Comparison of ENCODE assay signal across 23 mouse cellular contexts in genomic region chr1:73368222-73368621, GRCm38 (mm10).
DNase-seq lines count a peak whose midpoint lies in the region; ATAC-seq and TF ChIP-seq lines count a peak whose summit lies in the region.
"Had no signal": no experiment of that assay in that cellular context is flagged by ENCODE, and none has a peak within 500 bp of the region (broad histone marks: within the 10 kb centered on the region; RNA-seq: fewer than 3 reads in every experiment).

No protein-coding gene starts in this region.

- no peaks in the 10 kb centered on the region for H3K27me3 ChIP-seq in heart, embryonic 10.5 days (ENCODE audit: insufficient read depth, poor library complexity, severe bottlenecking)
- H3K27me3 ChIP-seq in heart, embryonic 12.5 days (replicated peaks), result no peaks in the 10 kb centered on the region
- no peaks in the 10 kb centered on the region for H3K27me3 ChIP-seq in kidney, embryonic 16.5 days (ENCODE audit: insufficient read depth, low read length)
- no peaks in the 10 kb centered on the region for H3K27me3 ChIP-seq in stomach, postnatal 0 days (ENCODE audit: control insufficient read depth, insufficient read depth, low read length)
- H3K27me3 ChIP-seq: limb, embryonic 12.5 days had no signal

- H3K4me3 ChIP-seq in heart, embryonic 10.5 days, result no peak overlapping the region
- H3K4me3 ChIP-seq in heart, embryonic 12.5 days, result no peak overlapping the region
- H3K4me3 ChIP-seq in kidney, embryonic 16.5 days (ENCODE audit: low read length), result no peak overlapping the region
- no peak overlapping the region for H3K4me3 ChIP-seq in stomach, postnatal 0 days (ENCODE audit: low read depth, low read length)
- H3K4me3 ChIP-seq: gastrocnemius, adult 2 months; limb, embryonic 12.5 days; midbrain, embryonic 10.5 days; myocyte had no signal

- TF ChIP-seq EP300 in stomach, postnatal 0 days (optimal IDR thresholded peaks at IDR 0.05), result no peak

- H3K36me3 ChIP-seq in heart, embryonic 10.5 days, result no peaks in the 10 kb centered on the region
- no peaks in the 10 kb centered on the region for H3K36me3 ChIP-seq in heart, embryonic 12.5 days
- no peaks in the 10 kb centered on the region for H3K36me3 ChIP-seq in kidney, embryonic 16.5 days (ENCODE audit: insufficient read depth, low read length)
- H3K36me3 ChIP-seq in stomach, postnatal 0 days (ENCODE audit: control insufficient read depth, insufficient read depth, low read length), result no peaks in the 10 kb centered on the region
- H3K36me3 ChIP-seq: limb, embryonic 12.5 days; midbrain, embryonic 10.5 days had no signal

- H3K4me1 ChIP-seq in heart, embryonic 10.5 days, result peaks cover 64% of the 10 kb centered on the region
- peaks cover 60% of the 10 kb centered on the region for H3K4me1 ChIP-seq in heart, embryonic 12.5 days (replicated peaks)
- H3K4me1 ChIP-seq in kidney, embryonic 16.5 days (ENCODE audit: insufficient read depth, low read length), result peaks cover 46% of the 10 kb centered on the region
- H3K4me1 ChIP-seq in stomach, postnatal 0 days (replicated peaks; ENCODE audit: control insufficient read depth, insufficient read depth), result peaks cover 2% of the 10 kb centered on the region; the same call in 1 of the 2 replicates

- TF ChIP-seq CTCF in stomach, postnatal 0 days (IDR thresholded peaks at IDR 0.05; ENCODE audit: low read depth), result no peak

- 0 out of 2 replicates have a peak overlapping the region, but pooled peaks have one; percentile 24 for H3K27ac ChIP-seq in heart, embryonic 10.5 days
- no peak overlapping the region for H3K27ac ChIP-seq in heart, embryonic 12.5 days (ENCODE audit: poor library complexity, severe bottlenecking)
- H3K27ac ChIP-seq in kidney, embryonic 16.5 days (ENCODE audit: low read length), result no peak overlapping the region
- H3K27ac ChIP-seq in stomach, postnatal 0 days (replicated peaks), result no peak overlapping the region
- H3K27ac ChIP-seq: gastrocnemius, adult 2 months; hindbrain, embryonic 14.5 days; limb, embryonic 12.5 days; midbrain, embryonic 10.5 days had no signal

- no peaks in the 10 kb centered on the region for H3K9me3 ChIP-seq in heart, embryonic 10.5 days
- H3K9me3 ChIP-seq in heart, embryonic 12.5 days (replicated peaks), result no peaks in the 10 kb centered on the region
- no peaks in the 10 kb centered on the region for H3K9me3 ChIP-seq in kidney, embryonic 16.5 days (ENCODE audit: low read length)
- H3K9me3 ChIP-seq in stomach, postnatal 0 days (ENCODE audit: control insufficient read depth, low read length), result no peaks in the 10 kb centered on the region
- H3K9me3 ChIP-seq: limb, embryonic 12.5 days; midbrain, embryonic 10.5 days had no signal

- no peak overlapping the region for H3K4me2 ChIP-seq in heart, embryonic 12.5 days
- no peak overlapping the region for H3K4me2 ChIP-seq in kidney, embryonic 16.5 days (replicated peaks; ENCODE audit: low read depth, low read length)
- H3K4me2 ChIP-seq in stomach, postnatal 0 days (replicated peaks; ENCODE audit: low read depth), result no peak overlapping the region
- H3K4me2 ChIP-seq: hindbrain, embryonic 14.5 days; limb, embryonic 12.5 days; liver, embryonic 11.5 days had no signal

- 49% methylated on average over 5 of the region's 5 CpGs for WGBS in heart, embryonic 10.5 days
- 45% methylated on average over 5 of the region's 5 CpGs for WGBS in heart, embryonic 12.5 days
- 12% methylated on average over 5 of the region's 5 CpGs for WGBS in kidney, embryonic 16.5 days
- whole genome bisulfite sequencing in stomach, postnatal 0 days, result 48% methylated on average over 5 of the region's 5 CpGs

- no peak overlapping the region for H3K9ac ChIP-seq in heart, embryonic 12.5 days
- no peak overlapping the region for H3K9ac ChIP-seq in kidney, embryonic 16.5 days (replicated peaks; ENCODE audit: low read length)
- no peak overlapping the region for H3K9ac ChIP-seq in stomach, postnatal 0 days (ENCODE audit: low read length)
- H3K9ac ChIP-seq: forebrain, postnatal 0 days; hindbrain, embryonic 14.5 days; limb, embryonic 12.5 days; liver, postnatal 0 days had no signal

- DNase-seq in heart, embryonic 10.5 days (ENCODE audit: low spot score), result no peak
- DNase-seq in embryo, embryonic 10.5 days (ENCODE audit: low spot score), result peak; percentile 31
- no peak for DNase-seq in stomach, postnatal 0 days (ENCODE audit: low spot score)
- DNase-seq in adrenal gland, postnatal 10 days, result no peak
- DNase-seq in frontal cortex, postnatal 10 days (ENCODE audit: low spot score in 2 of 2), result no peak
- DNase-seq: cerebellum, adult 11 months; cerebellum, adult 9-11 months; forebrain, postnatal 0 days; gastrocnemius, adult 2 months; heart, postnatal 4 days; liver, postnatal 0 days; right cerebral cortex, adult 18-20 months had no signal

- no peak for ATAC-seq in heart, embryonic 12.5 days (ENCODE audit: insufficient number of reproducible peaks, low FRiP score)
- peak; percentile 82 for ATAC-seq in kidney, embryonic 16.5 days (ENCODE audit: low FRiP score, low TSS enrichment)
- ATAC-seq in stomach, postnatal 0 days (ENCODE audit: low FRiP score, low TSS enrichment), result 0 out of 2 replicates have a peak, but pooled peaks have one; percentile 36
- ATAC-seq: CD4-positive, CD25-positive, alpha-beta regulatory T cell, adult 4 months; forebrain, postnatal 0 days; inflammation-experienced regulatory T-cells, adult 6 months; liver, postnatal 0 days; lung, postnatal 0 days; midbrain, embryonic 16.5 days had no signal
